Mouse (Mus musculus): Measurements from ENCODE around the gene Dhrs1. TPM values are rescaled to one million over a fixed set of nuclear protein-coding genes. Genes with fewer than 3 reads are reported as not detected.

Gene Dhrs1
- total and polyA plus RNA-seq, 2 experiments from 2014 or later = 70.4 to 83.3 TPM

GRCm38 (mm10) chr14:55745861-55746237 is 359 bp upstream of the Dhrs1 start:
- Histone ChIP-seq H3K4me2 (ENCODE audit: low read depth) (peak overlapping the region; percentile 88), H3K36me3 (ENCODE audit: insufficient read depth) (peaks cover 24% of the 10 kb centered on the region), H3K27me3 (ENCODE audit: insufficient read depth, low read length) (no peaks in the 10 kb centered on the region), H3K9me3 (ENCODE audit: low read length) (no peaks in the 10 kb centered on the region), H3K4me1 (ENCODE audit: insufficient read depth) (0 out of 2 replicates have a peak, but pooled peaks cover 12% of the 10 kb centered on the region), H3K27ac (ENCODE audit: low read depth, low read length) (peak overlapping the region; percentile 62; the same call in 1 of the 2 replicates), H3K9ac (peak overlapping the region; percentile 62), H3K4me3 (ENCODE audit: low read depth, low read length) (peak overlapping the region; percentile 87)
- TF ChIP-seq CTCF (IDR thresholded peaks at IDR 0.05; ENCODE audit: low read depth) = no peak
- WGBS = 0% methylated on average over 31 of the region's 31 CpGs
- DNase-seq (no peak), ATAC-seq (no peak)

- peak; percentile 73 for ATAC-seq
- Histone ChIP-seq H3K4me3 (ENCODE audit: low read depth, low read length) (peak overlapping the region; percentile 2; the same call in 1 of the 2 replicates), H3K9me3 (ENCODE audit: low read length) (no peaks in the 10 kb centered on the region), H3K27me3 (ENCODE audit: insufficient read depth, low read length) (no peaks in the 10 kb centered on the region), H3K9ac (no peak overlapping the region), H3K36me3 (ENCODE audit: insufficient read depth) (peaks cover 27% of the 10 kb centered on the region), H3K4me1 (ENCODE audit: insufficient read depth) (0 out of 2 replicates have a peak, but pooled peaks cover 12% of the 10 kb centered on the region), H3K4me2 (ENCODE audit: low read depth) (peak overlapping the region; percentile 19; the same call in 1 of the 2 replicates), H3K27ac (ENCODE audit: low read depth, low read length) (no peak overlapping the region)
- TF ChIP-seq CTCF (IDR thresholded peaks at IDR 0.05; ENCODE audit: low read depth) = peak; percentile 98
- WGBS = 16% methylated on average over 10 of the region's 10 CpGs
- DNase-seq = peak; percentile 86
Measured at GRCm38 (mm10) chr14:55743711-55744110, 1.8 kb downstream of the Dhrs1 start.

GRCm38 (mm10) chr14:55737086-55737687 is 8.3 kb downstream of the Dhrs1 start:
- ATAC-seq (no peak), DNase-seq (no peak)
- TF ChIP-seq CTCF (IDR thresholded peaks at IDR 0.05; ENCODE audit: low read depth) = no peak
- H3K36me3 ChIP-seq (ENCODE audit: insufficient read depth) = peaks cover 33% of the 10 kb centered on the region
- H3K9me3 ChIP-seq (ENCODE audit: low read length) = no peaks in the 10 kb centered on the region
- 89% methylated on average over 9 of the region's 9 CpGs for WGBS
- no peak overlapping the region for H3K9ac ChIP-seq
- H3K4me1 ChIP-seq (ENCODE audit: insufficient read depth) = no peaks in the 10 kb centered on the region
- H3K4me3 ChIP-seq (ENCODE audit: low read depth, low read length) = no peak overlapping the region
- no peak overlapping the region for H3K4me2 ChIP-seq (ENCODE audit: low read depth)
- no peak overlapping the region for H3K27ac ChIP-seq (ENCODE audit: low read depth, low read length)
- no peaks in the 10 kb centered on the region for H3K27me3 ChIP-seq (ENCODE audit: insufficient read depth, low read length)

- WGBS = 82% methylated on average over 4 of the region's 4 CpGs
- Histone ChIP-seq H3K4me2 (ENCODE audit: low read depth) (no peak overlapping the region), H3K27me3 (ENCODE audit: insufficient read depth, low read length) (no peaks in the 10 kb centered on the region), H3K4me3 (ENCODE audit: low read depth, low read length) (no peak overlapping the region), H3K4me1 (ENCODE audit: insufficient read depth) (0 out of 2 replicates have a peak, but pooled peaks cover 4% of the 10 kb centered on the region), H3K9me3 (ENCODE audit: low read length) (no peaks in the 10 kb centered on the region), H3K9ac (no peak overlapping the region), H3K36me3 (ENCODE audit: insufficient read depth) (peaks cover 26% of the 10 kb centered on the region), H3K27ac (ENCODE audit: low read depth, low read length) (no peak overlapping the region)
- TF ChIP-seq CTCF (IDR thresholded peaks at IDR 0.05; ENCODE audit: low read depth) = no peak
- DNase-seq (no peak), ATAC-seq (no peak)
Measured at GRCm38 (mm10) chr14:55735758-55736157, 9.7 kb downstream of the Dhrs1 start.

GRCm38 (mm10) chr14:55735334-55735733 is 10.2 kb downstream of the Dhrs1 start:
- TF ChIP-seq CTCF (IDR thresholded peaks at IDR 0.05; ENCODE audit: low read depth) = no peak
- 0 out of 2 replicates have a peak, but pooled peaks cover 9% of the 10 kb centered on the region for H3K4me1 ChIP-seq (ENCODE audit: insufficient read depth)
- H3K4me2 ChIP-seq (ENCODE audit: low read depth) = no peak overlapping the region
- H3K4me3 ChIP-seq (ENCODE audit: low read depth, low read length) = no peak overlapping the region
- H3K9ac ChIP-seq = no peak overlapping the region
- H3K9me3 ChIP-seq (ENCODE audit: low read length) = no peaks in the 10 kb centered on the region
- no peak overlapping the region for H3K27ac ChIP-seq (ENCODE audit: low read depth, low read length)
- no peak for DNase-seq
- no peak for ATAC-seq
- no peaks in the 10 kb centered on the region for H3K27me3 ChIP-seq (ENCODE audit: insufficient read depth, low read length)
- 76% methylated on average over 3 of the region's 3 CpGs for WGBS
- peaks cover 22% of the 10 kb centered on the region for H3K36me3 ChIP-seq (ENCODE audit: insufficient read depth)

- no peaks in the 10 kb centered on the region for H3K27me3 ChIP-seq (ENCODE audit: insufficient read depth, low read length)
- no peak for ATAC-seq
- H3K4me2 ChIP-seq (ENCODE audit: low read depth) = no peak overlapping the region
- no peak for DNase-seq
- TF ChIP-seq CTCF (IDR thresholded peaks at IDR 0.05; ENCODE audit: low read depth) = no peak
- no peaks in the 10 kb centered on the region for H3K9me3 ChIP-seq (ENCODE audit: low read length)
- 0 out of 2 replicates have a peak, but pooled peaks cover 11% of the 10 kb centered on the region for H3K4me1 ChIP-seq (ENCODE audit: insufficient read depth)
- 66% methylated on average over 7 of the region's 7 CpGs for WGBS
- peaks cover 17% of the 10 kb centered on the region for H3K36me3 ChIP-seq (ENCODE audit: insufficient read depth)
- no peak overlapping the region for H3K27ac ChIP-seq (ENCODE audit: low read depth, low read length)
- H3K9ac ChIP-seq = no peak overlapping the region
- H3K4me3 ChIP-seq (ENCODE audit: low read depth, low read length) = no peak overlapping the region
Measured at GRCm38 (mm10) chr14:55734869-55735268, 10.6 kb downstream of the Dhrs1 start.

GRCm38 (mm10) chr14:55733889-55734288 is 11.6 kb downstream of the Dhrs1 start:
- Histone ChIP-seq H3K4me1 (ENCODE audit: insufficient read depth) (0 out of 2 replicates have a peak, but pooled peaks cover 11% of the 10 kb centered on the region), H3K4me2 (ENCODE audit: low read depth) (no peak overlapping the region), H3K9me3 (ENCODE audit: low read length) (no peaks in the 10 kb centered on the region), H3K27ac (ENCODE audit: low read depth, low read length) (no peak overlapping the region), H3K36me3 (ENCODE audit: insufficient read depth) (peaks cover 8% of the 10 kb centered on the region; the same call in 1 of the 2 replicates), H3K4me3 (ENCODE audit: low read depth, low read length) (no peak overlapping the region), H3K9ac (no peak overlapping the region), H3K27me3 (ENCODE audit: insufficient read depth, low read length) (no peaks in the 10 kb centered on the region)
- no peak for TF ChIP-seq CTCF (IDR thresholded peaks at IDR 0.05; ENCODE audit: low read depth)
- DNase-seq = no peak
- 79% methylated on average over 10 of the region's 10 CpGs for WGBS
- ATAC-seq = no peak

Measured in forebrain, postnatal 0 days (tissue).